Mouse (Mus musculus): ENCODE results near the gene Gm10644. TPM values are rescaled to one million over a fixed set of nuclear protein-coding genes. Genes with fewer than 3 reads are reported as not detected.

Gene Gm10644
- polyA plus RNA-seq, 1 experiment from 2014 or later = 1.1 TPM

GRCm38 (mm10) chr8:83977646-83978045 lies 22.6 kb upstream of the Gm10644 start:
- H3K4me1 ChIP-seq = peaks cover 42% of the 10 kb centered on the region

GRCm38 (mm10) chr8:83976779-83977350 lies 21.9 kb upstream of the Gm10644 start:
- H3K9ac ChIP-seq (replicated peaks) = no peak overlapping the region
- 77% methylated on average over 5 of the region's 5 CpGs for WGBS
- no peak overlapping the region for H3K27ac ChIP-seq (replicated peaks)
- H3K4me1 ChIP-seq = peaks cover 45% of the 10 kb centered on the region
- no peaks in the 10 kb centered on the region for H3K9me3 ChIP-seq (replicated peaks)
- peaks cover 18% of the 10 kb centered on the region for H3K36me3 ChIP-seq
- no peak overlapping the region for H3K4me2 ChIP-seq
- no peak for ATAC-seq (ENCODE audit: low FRiP score)
- H3K4me3 ChIP-seq (replicated peaks) = no peak overlapping the region
- H3K27me3 ChIP-seq (replicated peaks) = no peaks in the 10 kb centered on the region

More at GRCm38 (mm10) chr8:83977646-83978045, 22.6 kb upstream of the Gm10644 start:
- Histone ChIP-seq H3K27ac (replicated peaks) (no peak overlapping the region), H3K4me3 (replicated peaks) (no peak overlapping the region), H3K27me3 (replicated peaks) (no peaks in the 10 kb centered on the region), H3K4me2 (peak overlapping the region; percentile 2; the same call in 1 of the 2 replicates), H3K9me3 (replicated peaks) (no peaks in the 10 kb centered on the region), H3K9ac (replicated peaks) (no peak overlapping the region), H3K36me3 (peaks cover 25% of the 10 kb centered on the region)
- WGBS = 69% methylated on average over 6 of the region's 6 CpGs
- ATAC-seq (ENCODE audit: low FRiP score) = no peak

- 91% methylated on average over 4 of the region's 4 CpGs for WGBS
These were observed 21.2 kb upstream of the Gm10644 start for GRCm38 (mm10) chr8:83976101-83976630.

GRCm38 (mm10) chr8:83974521-83974920 lies 19.5 kb upstream of the Gm10644 start:
- 86% methylated on average over 4 of the region's 4 CpGs for WGBS
- ATAC-seq (ENCODE audit: low FRiP score) = no peak
- Histone ChIP-seq H3K36me3 (no peaks in the 10 kb centered on the region), H3K4me1 (peaks cover 48% of the 10 kb centered on the region), H3K27ac (replicated peaks) (no peak overlapping the region), H3K9me3 (replicated peaks) (no peaks in the 10 kb centered on the region), H3K27me3 (replicated peaks) (no peaks in the 10 kb centered on the region), H3K9ac (replicated peaks) (peak overlapping the region; percentile 98; the same call in 1 of the 2 replicates), H3K4me2 (peak overlapping the region; percentile 93), H3K4me3 (replicated peaks) (peak overlapping the region; percentile 93)

More at GRCm38 (mm10) chr8:83976101-83976630, 21.2 kb upstream of the Gm10644 start:
- H3K4me1 ChIP-seq = peaks cover 50% of the 10 kb centered on the region
- no peak overlapping the region for H3K9ac ChIP-seq (replicated peaks)
- H3K27me3 ChIP-seq (replicated peaks) = no peaks in the 10 kb centered on the region
- H3K27ac ChIP-seq (replicated peaks) = no peak overlapping the region
- no peak overlapping the region for H3K4me2 ChIP-seq
- H3K4me3 ChIP-seq (replicated peaks) = no peak overlapping the region
- ATAC-seq (ENCODE audit: low FRiP score) = no peak
- no peaks in the 10 kb centered on the region for H3K9me3 ChIP-seq (replicated peaks)
- H3K36me3 ChIP-seq = peaks cover 11% of the 10 kb centered on the region

GRCm38 (mm10) chr8:83973161-83974031 lies 18.4 kb upstream of the Gm10644 start:
- WGBS = 3% methylated on average over 37 of the region's 37 CpGs
- Histone ChIP-seq H3K27me3 (replicated peaks) (no peaks in the 10 kb centered on the region), H3K9me3 (replicated peaks) (no peaks in the 10 kb centered on the region), H3K36me3 (no peaks in the 10 kb centered on the region), H3K4me1 (peaks cover 46% of the 10 kb centered on the region), H3K4me3 (replicated peaks) (peak overlapping the region; percentile 93), H3K4me2 (peak overlapping the region; percentile 93), H3K27ac (replicated peaks) (peak overlapping the region; percentile 89), H3K9ac (replicated peaks) (peak overlapping the region; percentile 98)
- ATAC-seq (ENCODE audit: low FRiP score) = peak; percentile 29

GRCm38 (mm10) chr8:83972150-83973120 lies 17.4 kb upstream of the Gm10644 start, which contains the start of gene Prkaca:
Prkaca (plus strand) TSS chr8:83972993.
- peak within 1 kb of the TSS; percentile 93 for H3K4me3 ChIP-seq (replicated peaks)
- no peaks in the 10 kb centered on the region for H3K27me3 ChIP-seq (replicated peaks)
- H3K27ac ChIP-seq (replicated peaks) = peak within 1 kb of the TSS; percentile 89
- peak within 1 kb of the TSS; percentile 98 for H3K9ac ChIP-seq (replicated peaks)
- H3K36me3 ChIP-seq = no peaks in the 10 kb centered on the region
- under 1% methylated on average over 69 of the region's 94 CpGs for WGBS
- peaks cover 36% of the 10 kb centered on the region for H3K4me1 ChIP-seq
- peak; percentile 99 for ATAC-seq (ENCODE audit: low FRiP score)
- peak within 1 kb of the TSS; percentile 93 for H3K4me2 ChIP-seq
- H3K9me3 ChIP-seq (replicated peaks) = no peaks in the 10 kb centered on the region

- H3K4me2 ChIP-seq = peak overlapping the region; percentile 73
- 71% methylated on average over 6 of the region's 6 CpGs for WGBS
- no peaks in the 10 kb centered on the region for H3K36me3 ChIP-seq
- H3K27ac ChIP-seq (replicated peaks) = no peak overlapping the region; the same call in 1 of the 2 replicates
- no peaks in the 10 kb centered on the region for H3K9me3 ChIP-seq (replicated peaks)
- peak overlapping the region; percentile 93 for H3K4me3 ChIP-seq (replicated peaks)
- H3K4me1 ChIP-seq = peaks cover 28% of the 10 kb centered on the region
- ATAC-seq (ENCODE audit: low FRiP score) = no peak
- no peaks in the 10 kb centered on the region for H3K27me3 ChIP-seq (replicated peaks)
- H3K9ac ChIP-seq (replicated peaks) = peak overlapping the region; percentile 84
These were observed 16.7 kb upstream of the Gm10644 start for GRCm38 (mm10) chr8:83971661-83972060.

- H3K4me1 ChIP-seq = peaks cover 25% of the 10 kb centered on the region
- 93% methylated on average over 4 of the region's 4 CpGs for WGBS
- H3K4me3 ChIP-seq (replicated peaks) = no peak overlapping the region
- no peak overlapping the region for H3K27ac ChIP-seq (replicated peaks)
- no peaks in the 10 kb centered on the region for H3K9me3 ChIP-seq (replicated peaks)
- no peak for ATAC-seq (ENCODE audit: low FRiP score)
- H3K36me3 ChIP-seq = no peaks in the 10 kb centered on the region
- H3K9ac ChIP-seq (replicated peaks) = no peak overlapping the region
- no peak overlapping the region for H3K4me2 ChIP-seq
- H3K27me3 ChIP-seq (replicated peaks) = no peaks in the 10 kb centered on the region
These were observed 16.1 kb upstream of the Gm10644 start for GRCm38 (mm10) chr8:83971121-83971520.

GRCm38 (mm10) chr8:83967701-83968100 lies 12.7 kb upstream of the Gm10644 start:
- Histone ChIP-seq H3K9me3 (replicated peaks) (no peaks in the 10 kb centered on the region), H3K36me3 (no peaks in the 10 kb centered on the region), H3K27ac (replicated peaks) (no peak overlapping the region), H3K4me3 (replicated peaks) (no peak overlapping the region), H3K4me1 (peaks cover 8% of the 10 kb centered on the region), H3K27me3 (replicated peaks) (no peaks in the 10 kb centered on the region), H3K9ac (replicated peaks) (no peak overlapping the region), H3K4me2 (no peak overlapping the region)
- WGBS = 95% methylated on average over 7 of the region's 7 CpGs
- no peak for ATAC-seq (ENCODE audit: low FRiP score)

- H3K4me3 ChIP-seq (replicated peaks) = no peak overlapping the region
- H3K9ac ChIP-seq (replicated peaks) = no peak overlapping the region
- H3K9me3 ChIP-seq (replicated peaks) = no peaks in the 10 kb centered on the region
- H3K36me3 ChIP-seq = no peaks in the 10 kb centered on the region
- H3K4me1 ChIP-seq = no peaks in the 10 kb centered on the region
- WGBS = 92% methylated on average over 5 of the region's 5 CpGs
- no peak for ATAC-seq (ENCODE audit: low FRiP score)
- H3K27me3 ChIP-seq (replicated peaks) = no peaks in the 10 kb centered on the region
- H3K4me2 ChIP-seq = no peak overlapping the region
- no peak overlapping the region for H3K27ac ChIP-seq (replicated peaks)
These were observed 9.2 kb upstream of the Gm10644 start for GRCm38 (mm10) chr8:83964015-83964765.

Measured in neural tube, embryonic 15.5 days (tissue).